Mouse (Mus musculus): Measurements from ENCODE around the gene F2rl1. TPM values are rescaled to one million over a fixed set of nuclear protein-coding genes. Genes with fewer than 3 reads are reported as not detected.

The F2rl1 gene
- polyA plus RNA-seq, 1 experiment from 2014 or later: 0.85 TPM

Other genes with a start within 250 kb of the F2rl1 start
- 52.9 and 54.5 TPM in 2 replicates for gene Zbed3, start 201.6 kb downstream of the F2rl1 start, polyA plus RNA-seq (2014; fragmentation: Nextera tagmentation; extraction: Ambion mirVana)
- 27.5 and 27.8 TPM in 2 replicates for gene Aggf1, start 149.9 kb downstream of the F2rl1 start, polyA plus RNA-seq (2014; fragmentation: Nextera tagmentation; extraction: Ambion mirVana)
- gene Crhbp, start 80.3 kb downstream of the F2rl1 start, polyA plus RNA-seq (2014; fragmentation: Nextera tagmentation; extraction: Ambion mirVana): not detected in 2 replicates
- gene S100z, start 46.5 kb downstream of the F2rl1 start, polyA plus RNA-seq (2014; fragmentation: Nextera tagmentation; extraction: Ambion mirVana): not detected in 2 replicates
- 128 and 133 TPM in 2 replicates for gene F2r, start 93.3 kb upstream of the F2rl1 start, polyA plus RNA-seq (2014; fragmentation: Nextera tagmentation; extraction: Ambion mirVana)
- gene F2rl2, start 171.6 kb upstream of the F2rl1 start, polyA plus RNA-seq (2014; fragmentation: Nextera tagmentation; extraction: Ambion mirVana): 0.35 and 0.54 TPM in 2 replicates